Mouse (Mus musculus): ENCODE results near the gene Strap.

Strap gene

GRCm38 (mm10) chr6:137783899-137784637 lies 49.2 kb downstream of the Strap start:
- DNase-seq = no peak

GRCm38 (mm10) chr6:137788976-137789590 lies 54.2 kb downstream of the Strap start:
- DNase-seq = no peak

GRCm38 (mm10) chr6:137789658-137790057 lies 54.8 kb downstream of the Strap start:
- no peak for DNase-seq

GRCm38 (mm10) chr6:137795494-137795893 lies 60.6 kb downstream of the Strap start:
- DNase-seq = no peak

- peak; percentile 10 for DNase-seq
Observed at GRCm38 (mm10) chr6:137796596-137797567, 62.0 kb downstream of the Strap start.

GRCm38 (mm10) chr6:137799253-137799652 lies 64.4 kb downstream of the Strap start:
- DNase-seq = no peak
